9 mouse cellular contexts compared by ENCODE assay signal in genomic region chr2:12001938-12002899, GRCm38 (mm10).
DNase-seq lines count a peak whose midpoint lies in the region; ATAC-seq lines count a peak whose summit lies in the region.
"Had no signal": no experiment of that assay in that cellular context is flagged by ENCODE, and none has a peak within 500 bp of the region (broad histone marks: within the 10 kb centered on the region; RNA-seq: fewer than 3 reads in every experiment).

No protein-coding gene starts in this region.

- H3K27ac ChIP-seq in forebrain, embryonic 11.5 days (ENCODE audit: low read depth, low read length): no peak overlapping the region
- no peak overlapping the region for H3K27ac ChIP-seq in forebrain, embryonic 10.5 days
- no peak overlapping the region for H3K27ac ChIP-seq in neural tube, embryonic 11.5 days (ENCODE audit: low read depth, low read length)
- H3K27ac ChIP-seq: limb, embryonic 12.5 days had no signal

- H3K4me2 ChIP-seq in forebrain, embryonic 11.5 days (ENCODE audit: low read depth, low read length, severe bottlenecking): no peak overlapping the region
- H3K4me2 ChIP-seq in neural tube, embryonic 11.5 days (ENCODE audit: low read depth): no peak overlapping the region
- H3K4me2 ChIP-seq: limb, embryonic 12.5 days had no signal

- H3K9ac ChIP-seq in forebrain, embryonic 11.5 days (ENCODE audit: low read length): no peak overlapping the region
- H3K9ac ChIP-seq in neural tube, embryonic 11.5 days (ENCODE audit: low read length): no peak overlapping the region
- H3K9ac ChIP-seq: limb, embryonic 12.5 days had no signal

- no peaks in the 10 kb centered on the region for H3K9me3 ChIP-seq in forebrain, embryonic 11.5 days (ENCODE audit: control insufficient read depth, low read length)
- no peaks in the 10 kb centered on the region for H3K9me3 ChIP-seq in forebrain, embryonic 10.5 days
- H3K9me3 ChIP-seq in neural tube, embryonic 11.5 days (ENCODE audit: control insufficient read depth, low read length): no peaks in the 10 kb centered on the region
- H3K9me3 ChIP-seq: limb, embryonic 12.5 days had no signal

- ATAC-seq in forebrain, embryonic 11.5 days (replicated peaks; ENCODE audit: low FRiP score): peak; percentile 70
- peak; percentile 65; the same call in 1 of the 2 replicates for ATAC-seq in neural tube, embryonic 11.5 days (ENCODE audit: insufficient read depth, low FRiP score, low TSS enrichment)
- ATAC-seq in hematopoietic stem cell, adult 5-6 weeks (replicated peaks in 1 of 2; ENCODE audit: insufficient read depth in 1 of 2, low FRiP score in 2 of 2, low TSS enrichment in 1 of 2, low read depth in 1 of 2, poor library complexity in 2 of 2, severe bottlenecking in 2 of 2): peak; percentile 32 to 78; a peak in 2 of 4 replicates

- no peak for DNase-seq in forebrain, embryonic 11.5 days (ENCODE audit: low spot score)
- no peak for DNase-seq in forebrain, embryonic 10.5 days (ENCODE audit: extremely low spot score, low spot score)
- no peak for DNase-seq in neural tube, embryonic 11.5 days (ENCODE audit: low spot score)
- no peak for DNase-seq in neural tube, embryonic 10.5 days (ENCODE audit: extremely low spot score, low spot score)
- DNase-seq in naive thymus-derived CD4-positive, alpha-beta T cell, adult 2 months (ENCODE audit: low read depth): peak; percentile 49
- no peak for DNase-seq in gastrocnemius, adult 8-10 months (ENCODE audit: low spot score in 2 of 2)
- no peak for DNase-seq in urinary bladder, postnatal 4 days (ENCODE audit: low spot score in 2 of 2)

- H3K4me3 ChIP-seq in forebrain, embryonic 11.5 days (ENCODE audit: low read depth, low read length): no peak overlapping the region
- no peak overlapping the region for H3K4me3 ChIP-seq in forebrain, embryonic 10.5 days
- H3K4me3 ChIP-seq in neural tube, embryonic 11.5 days (ENCODE audit: low read depth, low read length): no peak overlapping the region
- H3K4me3 ChIP-seq: limb, embryonic 12.5 days had no signal

- 40% methylated on average over 24 of the region's 24 CpGs for WGBS in forebrain, embryonic 11.5 days
- WGBS in forebrain, embryonic 10.5 days: 41% methylated on average over 24 of the region's 24 CpGs
- WGBS in neural tube, embryonic 11.5 days: 35% methylated on average over 24 of the region's 24 CpGs

- no peaks in the 10 kb centered on the region for H3K4me1 ChIP-seq in forebrain, embryonic 11.5 days (replicated peaks; ENCODE audit: control insufficient read depth, insufficient read depth, low read length)
- H3K4me1 ChIP-seq in forebrain, embryonic 10.5 days: no peaks in the 10 kb centered on the region
- no peaks in the 10 kb centered on the region for H3K4me1 ChIP-seq in neural tube, embryonic 11.5 days (ENCODE audit: control insufficient read depth, insufficient read depth, low read length)

- H3K27me3 ChIP-seq in forebrain, embryonic 11.5 days (ENCODE audit: control insufficient read depth, insufficient read depth, low read length): no peaks in the 10 kb centered on the region
- H3K27me3 ChIP-seq in forebrain, embryonic 10.5 days (ENCODE audit: poor library complexity, severe bottlenecking): no peaks in the 10 kb centered on the region
- no peaks in the 10 kb centered on the region for H3K27me3 ChIP-seq in neural tube, embryonic 11.5 days (ENCODE audit: control insufficient read depth, insufficient read depth, low read length)
- H3K27me3 ChIP-seq: limb, embryonic 12.5 days had no signal

- no peaks in the 10 kb centered on the region for H3K36me3 ChIP-seq in forebrain, embryonic 11.5 days (ENCODE audit: control insufficient read depth, insufficient read depth, low read length)
- H3K36me3 ChIP-seq in forebrain, embryonic 10.5 days (replicated peaks): no peaks in the 10 kb centered on the region
- no peaks in the 10 kb centered on the region for H3K36me3 ChIP-seq in neural tube, embryonic 11.5 days (ENCODE audit: control insufficient read depth, insufficient read depth, low read length)
- H3K36me3 ChIP-seq: limb, embryonic 12.5 days had no signal
